Mouse (Mus musculus) adrenal gland, adult 10 weeks (tissue): ENCODE results near the gene Olfr866. TPM values are rescaled to one million over a fixed set of nuclear protein-coding genes. Genes with fewer than 3 reads are reported as not detected.

Experiments used
- polyA plus RNA-seq: library from polyadenylated mRNA; stranded (reverse); fragments of 350-450 nt; fragmentation: Illumina TruSeq; extraction: RNeasy Lipid Tissue Mini Kit (QIAGEN cat#74804); gene quantifications from one replicate; pipeline ENCODE4 v1.2.3, GENCODE M21; 2014; ENCODE audit warnings: low read depth, low replicate concordance

The Olfr866 gene
- polyA plus RNA-seq = not detected

GRCm38 (mm10) chr9:20027935-20028334 lies at the start of gene Olfr866:
TSS of gene Olfr866 (minus strand) at chr9:20028035.

GRCm38 (mm10) chr9:20057462-20057861 lies 29.6 kb upstream of the Olfr866 start, which contains the start of gene Olfr867:
TSS of gene Olfr867 (minus strand) at chr9:20057562.

Other genes starting within 250 kb of the Olfr866 start
- gene Olfr58, start 247.8 kb downstream of the Olfr866 start, polyA plus RNA-seq = not detected
- not detected for gene Olfr859, start 223.1 kb downstream of the Olfr866 start, polyA plus RNA-seq
- gene Olfr860, start 178.3 kb downstream of the Olfr866 start, polyA plus RNA-seq = not detected
- not detected for gene Olfr862, start 140.0 kb downstream of the Olfr866 start, polyA plus RNA-seq
- not detected for gene Olfr77, start 111.2 kb downstream of the Olfr866 start, polyA plus RNA-seq
- not detected for gene Olfr867, start 29.5 kb upstream of the Olfr866 start, polyA plus RNA-seq
- not detected for gene Olfr868, start 70.6 kb upstream of the Olfr866 start, polyA plus RNA-seq
- gene Olfr869, start 101.0 kb upstream of the Olfr866 start, polyA plus RNA-seq = not detected
- gene Olfr870, start 146.0 kb upstream of the Olfr866 start, polyA plus RNA-seq = not detected
- gene Olfr871, start 184.2 kb upstream of the Olfr866 start, polyA plus RNA-seq = not detected
- gene Olfr872, start 209.1 kb upstream of the Olfr866 start, polyA plus RNA-seq = not detected